Mouse (Mus musculus) lung, postnatal 4 days (tissue): ENCODE measurements at regions not wholly inside any gene's neighbourhood (a gene's known extent, or its start where the extent isn't known, plus 50 kb on each side); places are given as distances from the start of the nearest gene placed in this dataset.
A peak's percentile ranks its signal among the peaks of the same experiment; 100 is the strongest.

Experiments used
- DNase-seq, 2 experiments: peaks; one replicate each; pipeline ENCODE4 v3.0.0; 2021

DNA sequence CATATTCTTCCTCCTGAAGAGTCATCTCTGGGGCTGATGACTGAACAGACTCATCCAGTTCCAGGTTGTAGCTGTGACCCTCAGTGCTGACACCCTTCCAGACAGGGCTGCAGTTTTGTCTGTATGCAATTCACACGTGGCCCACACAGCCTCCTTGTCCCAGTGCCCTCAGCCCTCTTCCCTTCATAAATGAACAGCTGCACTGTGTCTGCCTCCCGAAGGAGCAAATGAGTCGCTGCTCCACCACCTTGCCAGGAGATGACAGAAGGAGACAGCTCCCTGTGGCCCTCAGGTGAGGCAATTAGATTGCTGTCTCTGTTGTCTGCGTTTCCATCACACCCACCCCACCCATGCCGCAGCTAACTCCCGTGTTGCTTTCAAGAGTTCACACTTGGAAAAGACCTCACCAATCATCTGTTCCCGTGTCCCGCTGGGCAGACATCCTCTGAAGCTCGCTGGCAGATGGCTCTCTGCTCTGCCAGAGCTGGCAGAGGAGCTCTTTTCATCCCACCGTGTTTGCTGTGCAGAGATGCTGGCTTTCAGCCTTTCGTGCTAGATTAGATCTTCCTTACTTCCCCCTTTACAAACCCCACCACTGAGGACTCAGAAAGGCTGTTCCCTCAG is 135.5 kb upstream of the Slc35f3 start:
- DNase-seq, result no peak

- no peak for DNase-seq
Measured at GRCm38 (mm10) chr8:126163954-126164353, 134.4 kb upstream of the Slc35f3 start.

GRCm38 (mm10) chr8:126165486-126166095 is 132.8 kb upstream of the Slc35f3 start:
- no peak for DNase-seq

GRCm38 (mm10) chr8:126166394-126166793 is 132.0 kb upstream of the Slc35f3 start:
- no peak for DNase-seq

- no peak for DNase-seq
Measured at GRCm38 (mm10) chr8:126174451-126174850, 123.9 kb upstream of the Slc35f3 start.

DNA sequence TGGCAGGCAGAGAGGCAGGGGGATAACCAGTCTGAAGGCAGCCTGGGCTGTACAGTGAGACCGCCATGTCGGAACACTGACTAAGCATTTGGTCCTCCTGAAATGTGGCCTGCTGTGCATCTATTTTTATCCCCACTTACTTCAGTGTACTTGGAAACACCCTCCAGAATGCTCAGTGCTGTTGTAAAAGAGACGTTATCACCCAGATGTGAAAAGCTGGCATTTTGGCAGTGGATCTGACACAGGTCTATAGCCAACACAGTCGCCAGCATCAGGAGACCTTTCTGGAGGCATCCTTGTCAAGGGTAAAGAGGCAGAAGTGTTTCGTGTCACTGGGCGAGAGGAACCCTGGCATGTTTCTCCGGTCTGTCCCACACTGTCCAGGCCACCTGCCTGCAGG is 122.1 kb upstream of the Slc35f3 start:
- no peak for DNase-seq

DNA sequence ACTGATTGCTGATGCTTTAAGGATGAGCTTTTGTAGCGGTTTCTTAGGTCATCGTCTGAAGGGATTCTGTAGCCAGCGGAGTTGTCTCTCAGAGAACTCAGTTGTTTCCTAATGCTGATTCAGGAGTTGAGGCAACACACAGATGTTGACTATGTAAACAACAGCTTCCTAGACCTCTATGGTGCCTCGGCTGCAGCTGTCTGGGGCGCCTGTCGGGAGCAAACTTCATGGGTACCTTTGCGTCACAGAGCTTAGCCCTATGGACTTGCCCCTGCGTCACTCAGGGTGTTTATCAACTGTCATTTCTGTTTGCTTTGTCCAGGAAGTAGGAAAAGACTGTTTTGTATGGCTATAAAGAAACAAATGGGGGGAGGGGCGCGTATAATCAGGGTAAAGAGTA is 120.5 kb upstream of the Slc35f3 start:
- DNase-seq, result peak; percentile 28 to 64

DNA sequence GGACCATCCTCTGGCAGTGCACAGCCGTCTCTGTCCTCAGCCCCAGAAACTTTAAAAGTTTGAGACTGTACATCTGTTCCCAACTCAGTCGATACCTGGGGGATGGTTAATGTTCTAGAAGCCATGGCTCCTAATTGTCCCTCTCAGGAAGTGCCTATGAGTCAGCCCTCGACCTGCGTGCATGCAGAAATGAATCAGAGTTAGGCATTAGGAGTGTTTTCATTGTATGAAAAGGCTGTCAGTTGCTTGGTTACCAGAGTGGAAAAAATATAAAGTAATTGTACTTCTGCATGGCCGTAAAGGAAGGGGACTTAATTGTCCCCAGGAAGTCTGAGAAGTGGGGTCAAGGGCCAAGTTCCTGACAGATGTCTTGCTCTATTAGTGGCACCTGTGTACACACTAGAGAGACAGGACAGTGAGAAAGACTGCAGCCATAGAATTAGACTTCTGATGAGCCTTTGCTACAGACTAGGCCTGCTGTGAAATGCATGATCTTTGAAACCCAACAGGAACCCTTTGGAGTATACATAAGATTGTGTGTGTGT is 109.5 kb upstream of the Slc35f3 start:
- no peak for DNase-seq

DNA sequence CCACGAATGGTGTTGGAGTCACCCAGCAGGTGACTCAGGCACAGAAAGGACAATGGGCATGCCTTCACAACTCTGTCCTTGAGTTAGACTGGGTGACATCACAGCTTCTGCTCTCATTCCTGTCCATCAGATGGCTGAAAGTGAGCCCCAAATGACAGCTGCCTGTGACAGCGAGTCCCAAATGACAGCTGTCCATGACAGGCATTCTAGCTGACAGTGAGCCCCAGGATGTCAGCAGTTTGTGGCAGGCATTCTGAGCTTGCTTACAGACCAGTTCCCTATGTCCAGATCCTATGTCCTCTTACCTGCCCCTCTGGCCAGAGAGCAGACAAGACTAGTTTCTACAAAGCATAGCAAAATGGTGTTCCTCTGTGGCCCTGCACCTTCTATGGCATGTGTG is 102.7 kb upstream of the Slc35f3 start:
- no peak for DNase-seq

- DNase-seq, result no peak
Measured at GRCm38 (mm10) chr8:126210561-126210960, 87.8 kb upstream of the Slc35f3 start.

- DNase-seq, result no peak
Measured at GRCm38 (mm10) chr8:126212802-126213201, 85.6 kb upstream of the Slc35f3 start.

- DNase-seq, result no peak
Measured at GRCm38 (mm10) chr8:126214571-126214970, 83.8 kb upstream of the Slc35f3 start.

DNA sequence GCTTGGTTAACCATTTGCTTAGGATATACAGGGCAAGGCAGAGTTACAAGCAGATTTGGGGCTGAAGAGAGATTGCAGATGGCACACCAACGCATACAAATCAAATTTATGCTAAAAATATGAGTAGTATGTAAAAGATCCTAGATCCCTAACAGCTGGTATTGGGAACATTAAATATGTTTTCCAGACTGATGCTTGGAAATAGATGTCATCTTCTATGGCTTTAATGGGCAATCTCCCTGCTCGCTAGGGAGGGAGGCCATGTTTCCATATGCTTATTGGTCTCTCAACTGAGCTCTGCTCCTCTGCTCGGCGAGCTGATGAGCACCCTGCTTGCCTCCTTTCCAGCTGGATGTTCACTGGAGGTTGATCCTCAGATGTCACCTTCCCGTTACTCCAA is 82.0 kb upstream of the Slc35f3 start:
- no peak for DNase-seq

GRCm38 (mm10) chr8:126221631-126222030 is 76.7 kb upstream of the Slc35f3 start:
- DNase-seq, result no peak

DNA sequence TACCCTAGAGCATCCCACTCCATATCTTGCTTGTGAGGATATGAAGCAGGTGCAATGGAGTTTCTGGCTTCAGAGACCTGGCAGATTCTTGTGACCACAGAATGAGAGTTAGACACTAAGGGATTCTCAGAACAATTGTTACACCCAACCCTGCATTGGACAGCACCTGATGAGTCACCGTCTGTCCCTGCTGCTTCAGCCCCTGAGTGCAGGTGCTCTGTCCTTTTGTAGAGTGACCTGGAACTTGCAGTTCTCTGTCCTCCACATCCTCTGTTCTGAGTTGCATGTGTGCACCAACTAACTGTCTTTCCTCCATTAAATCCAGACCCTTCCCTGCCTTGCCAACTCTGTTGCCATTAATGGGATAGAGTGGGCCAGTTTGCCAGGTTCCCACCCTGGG is 66.6 kb upstream of the Slc35f3 start:
- DNase-seq, result no peak

DNA sequence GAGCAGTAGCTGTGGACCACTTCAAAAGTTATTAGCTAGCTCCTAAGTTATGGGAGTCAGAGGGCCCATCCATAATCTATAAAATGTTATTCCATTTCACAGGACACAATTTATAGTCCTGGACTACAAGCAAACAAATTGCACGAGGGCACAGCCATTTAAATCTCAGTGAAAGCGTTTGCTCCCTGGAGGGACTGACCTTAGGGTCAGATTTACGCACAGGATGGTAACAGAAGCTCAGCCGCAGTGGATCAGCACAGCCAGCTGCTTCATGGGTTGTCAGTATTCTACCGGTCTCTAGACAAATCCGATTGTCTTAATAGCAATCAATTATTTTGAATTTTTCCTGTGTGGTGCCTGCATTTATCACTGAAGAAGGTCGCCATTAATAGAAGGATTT is 65.8 kb upstream of the Slc35f3 start:
- DNase-seq, result no peak

GRCm38 (mm10) chr8:126239684-126240083 is 58.7 kb upstream of the Slc35f3 start:
- DNase-seq, result no peak

DNA sequence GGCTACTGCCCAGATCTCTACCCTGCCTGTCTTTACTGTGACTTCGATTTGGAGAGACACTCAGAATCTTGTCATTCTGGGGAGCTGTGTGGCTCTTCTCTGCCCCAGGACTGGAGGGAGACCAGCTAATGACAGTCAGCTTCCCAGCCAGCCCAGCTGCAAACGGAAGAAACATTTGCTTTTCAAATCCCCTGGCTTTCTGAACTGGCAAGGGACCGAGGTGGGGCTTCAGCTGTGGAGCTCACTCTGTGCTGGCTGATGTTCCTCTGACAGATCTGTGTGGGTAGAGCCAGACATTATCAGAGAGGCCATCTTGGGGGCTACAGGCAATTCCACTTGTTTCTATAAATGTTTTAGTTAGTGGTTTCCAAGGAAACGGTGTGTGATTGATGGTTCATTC is 54.0 kb upstream of the Slc35f3 start:
- DNase-seq, result no peak
